In the genomic region with DNA sequence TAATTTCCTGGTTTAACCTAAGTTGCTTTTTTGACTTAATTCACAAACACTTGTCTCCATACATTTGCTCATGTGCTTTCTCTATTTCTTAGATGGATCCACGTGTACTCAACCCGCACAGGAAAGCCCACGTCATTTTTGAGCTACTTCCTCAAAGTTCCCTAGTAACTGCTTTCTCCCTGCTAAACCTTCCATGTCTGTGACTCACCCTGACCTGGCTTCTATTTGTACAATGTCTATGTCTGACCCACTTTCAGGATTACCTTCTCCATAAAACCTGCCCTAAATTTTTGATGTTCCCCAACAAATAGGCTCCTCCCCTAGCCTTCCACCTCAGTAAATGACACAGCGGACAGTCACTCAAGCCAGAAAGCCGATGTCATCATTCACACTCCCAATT, we compare ENCODE assay signal across 24 mouse cellular contexts. TPM values are rescaled to one million over a fixed set of nuclear protein-coding genes. Genes with fewer than 3 reads are reported as not detected.
A peak's percentile ranks its signal among the peaks of the same experiment; 100 is the strongest.
DNase-seq lines count a peak whose midpoint lies in the region; ATAC-seq and TF ChIP-seq lines count a peak whose summit lies in the region.
"Had no signal": no experiment of that assay in that cellular context is flagged by ENCODE, and none has a peak within 500 bp of the region (broad histone marks: within the 10 kb centered on the region; RNA-seq: fewer than 3 reads in every experiment).

No protein-coding gene starts in this region.

- TF ChIP-seq CTCF in liver, adult 2 months (IDR thresholded peaks at IDR 0.05; ENCODE audit: low read depth, low read length): no peak

- no peak overlapping the region for H3K4me3 ChIP-seq in liver, adult 2 months (ENCODE audit: insufficient read depth, low read depth, low read length)
- H3K4me3 ChIP-seq in liver, embryonic 12.5 days: no peak overlapping the region
- no peak overlapping the region for H3K4me3 ChIP-seq in midbrain, embryonic 15.5 days
- H3K4me3 ChIP-seq: embryonic facial prominence, embryonic 15.5 days; erythroblast, embryonic 14.5 days; forebrain, embryonic 10.5 days; heart, adult 2 months; heart, embryonic 15.5 days; hindbrain, embryonic 12.5 days had no signal

- 35% methylated on average over 5 of the region's 5 CpGs for WGBS in liver, adult 2 months
- 58% methylated on average over 5 of the region's 5 CpGs for WGBS in liver, embryonic 12.5 days (ENCODE audit: insufficient replicate concordance)
- 91% methylated on average over 5 of the region's 5 CpGs for WGBS in midbrain, embryonic 15.5 days

- no peak overlapping the region for H3K9ac ChIP-seq in liver, adult 2 months (ENCODE audit: low read depth, low read length)
- H3K9ac ChIP-seq in liver, embryonic 12.5 days: no peak overlapping the region
- H3K9ac ChIP-seq in midbrain, embryonic 15.5 days: no peak overlapping the region
- H3K9ac ChIP-seq: embryonic facial prominence, embryonic 15.5 days; heart, embryonic 15.5 days; hindbrain, embryonic 12.5 days had no signal

- H3K9me3 ChIP-seq in liver, embryonic 12.5 days (replicated peaks): no peaks in the 10 kb centered on the region
- no peaks in the 10 kb centered on the region for H3K9me3 ChIP-seq in midbrain, embryonic 15.5 days
- H3K9me3 ChIP-seq: embryonic facial prominence, embryonic 15.5 days; forebrain, embryonic 10.5 days; G1E; heart, embryonic 15.5 days; hindbrain, embryonic 12.5 days had no signal

- H3K79me2 ChIP-seq in liver, adult 2 months (ENCODE audit: control insufficient read depth, insufficient read depth, low read length): peaks cover 11% of the 10 kb centered on the region

- H3K27ac ChIP-seq in liver, adult 2 months (replicated peaks; ENCODE audit: insufficient read depth, low read depth, low read length): peak overlapping the region; percentile 68
- no peak overlapping the region for H3K27ac ChIP-seq in liver, embryonic 12.5 days
- no peak overlapping the region for H3K27ac ChIP-seq in midbrain, embryonic 15.5 days
- H3K27ac ChIP-seq: embryonic facial prominence, embryonic 15.5 days; forebrain, embryonic 10.5 days; heart, adult 2 months; heart, embryonic 15.5 days; hindbrain, embryonic 12.5 days; hindbrain, postnatal 0 days had no signal

- no peak overlapping the region for H3K4me2 ChIP-seq in liver, embryonic 12.5 days
- no peak overlapping the region for H3K4me2 ChIP-seq in midbrain, embryonic 15.5 days
- H3K4me2 ChIP-seq: embryonic facial prominence, embryonic 15.5 days; heart, embryonic 11.5 days; heart, embryonic 15.5 days; hindbrain, embryonic 12.5 days had no signal

- no peaks in the 10 kb centered on the region for H3K27me3 ChIP-seq in liver, adult 2 months (ENCODE audit: control insufficient read depth, insufficient read depth, low read length)
- H3K27me3 ChIP-seq in liver, embryonic 12.5 days (replicated peaks): no peaks in the 10 kb centered on the region
- H3K27me3 ChIP-seq in midbrain, embryonic 15.5 days (replicated peaks): no peaks in the 10 kb centered on the region
- H3K27me3 ChIP-seq: embryonic facial prominence, embryonic 15.5 days; heart, embryonic 15.5 days; hindbrain, embryonic 12.5 days had no signal

- peaks cover 14% of the 10 kb centered on the region for H3K36me3 ChIP-seq in liver, adult 2 months (ENCODE audit: control insufficient read depth, insufficient read depth, low read length)
- H3K36me3 ChIP-seq in liver, embryonic 12.5 days: peaks cover 58% of the 10 kb centered on the region
- peaks cover 27% of the 10 kb centered on the region for H3K36me3 ChIP-seq in midbrain, embryonic 15.5 days (replicated peaks)

- TF ChIP-seq POLR2A in liver, adult 2 months (IDR thresholded peaks at IDR 0.05; ENCODE audit: extremely low read depth, insufficient read depth, low read length): no peak

- no peak for ATAC-seq in liver, embryonic 12.5 days
- peak; percentile 80 for ATAC-seq in granulocyte monocyte progenitor cell, adult 5-6 weeks (replicated peaks; ENCODE audit: poor library complexity, severe bottlenecking)
- ATAC-seq in midbrain, embryonic 15.5 days (replicated peaks): no peak
- ATAC-seq: CD4-positive, CD25-positive, alpha-beta regulatory T cell, adult 4 months; forebrain, embryonic 14.5 days; hindbrain, postnatal 0 days had no signal

- peaks cover 32% of the 10 kb centered on the region for H3K4me1 ChIP-seq in liver, adult 2 months (ENCODE audit: control insufficient read depth, insufficient read depth, low read length)
- H3K4me1 ChIP-seq in liver, embryonic 12.5 days: peaks cover 16% of the 10 kb centered on the region; the same call in 1 of the 2 replicates
- no peaks in the 10 kb centered on the region for H3K4me1 ChIP-seq in midbrain, embryonic 15.5 days
- H3K4me1 ChIP-seq: forebrain, embryonic 10.5 days; heart, embryonic 15.5 days; hindbrain, embryonic 12.5 days had no signal

- DNase-seq in liver, adult 2 months (ENCODE audit: extremely low read depth, low read depth, low spot score): peak; percentile 68
- peak; percentile 80 for DNase-seq in 416B (ENCODE audit: low read depth)
- no peak for DNase-seq in urinary bladder, postnatal 4 days (ENCODE audit: low spot score in 2 of 2)
- DNase-seq: adrenal gland, postnatal 14 days; B cell, adult 2 months; cerebellum, adult 18-20 months; cerebellum, postnatal 10 days; embryo, embryonic 11 days; gastrocnemius, postnatal 36 days; heart, adult 2 months; heart, postnatal 14 days had no signal

RNA-seq across cellular contexts. Expression of a gene that starts 19.7 kb away (rescaled TPM):
- 4.3 and 6.8 TPM in 2 replicates for total RNA-seq in liver, adult 2 months (2014; rRNA removed)
- 9.2 and 11.5 TPM in 2 replicates for polyA plus RNA-seq in liver, adult 2 months (2012; rRNA removed)
- polyA plus RNA-seq in liver, embryonic 12.5 days (2016; fragmentation: Nextera tagmentation; extraction: Ambion mirVana): 33.2 and 34.4 TPM in 2 replicates
- total RNA-seq in granulocyte monocyte progenitor cell, adult 5-6 weeks (2014; fragmentation: Nextera tagmentation): 31.9 and 38.5 TPM in 2 replicates
- total RNA-seq in granulocyte monocyte progenitor cell, adult 5-6 weeks (2017): 35.0 and 38.3 TPM in 2 replicates
- polyA plus RNA-seq in midbrain, embryonic 15.5 days (2015; fragmentation: Nextera tagmentation; extraction: Ambion mirVana): 123 and 126 TPM in 2 replicates

RNA-seq across cellular contexts. Expression of a gene that starts 40.5 kb away (rescaled TPM):
- 0.74 and 1.7 TPM in 2 replicates for total RNA-seq in liver, adult 2 months (2014; rRNA removed)
- polyA plus RNA-seq in liver, adult 2 months (2012; rRNA removed): 0.37 and 1.0 TPM in 2 replicates
- polyA plus RNA-seq in liver, embryonic 12.5 days (2016; fragmentation: Nextera tagmentation; extraction: Ambion mirVana): 3.2 and 3.9 TPM in 2 replicates
- not detected in 2 replicates for total RNA-seq in granulocyte monocyte progenitor cell, adult 5-6 weeks (2014; fragmentation: Nextera tagmentation)
- not detected in 2 replicates for total RNA-seq in granulocyte monocyte progenitor cell, adult 5-6 weeks (2017)
- polyA plus RNA-seq in midbrain, embryonic 15.5 days (2015; fragmentation: Nextera tagmentation; extraction: Ambion mirVana): 5.5 and 6.3 TPM in 2 replicates
- polyA plus RNA-seq: G1E had no signal

RNA-seq across cellular contexts. Expression of a gene that starts 54.3 kb away (rescaled TPM):
- 0.46 and 0.54 TPM in 2 replicates for total RNA-seq in liver, adult 2 months (2014; rRNA removed)
- 0.85 and 1.1 TPM in 2 replicates for polyA plus RNA-seq in liver, adult 2 months (2012; rRNA removed)
- polyA plus RNA-seq in liver, embryonic 12.5 days (2016; fragmentation: Nextera tagmentation; extraction: Ambion mirVana): 0.50 and 0.63 TPM in 2 replicates
- 0.21 TPM in 1 of 2 replicates, not detected in the other for total RNA-seq in granulocyte monocyte progenitor cell, adult 5-6 weeks (2014; fragmentation: Nextera tagmentation)
- 0.43 TPM in 1 of 2 replicates, not detected in the other for total RNA-seq in granulocyte monocyte progenitor cell, adult 5-6 weeks (2017)
- polyA plus RNA-seq in midbrain, embryonic 15.5 days (2015; fragmentation: Nextera tagmentation; extraction: Ambion mirVana): 63.8 and 64.0 TPM in 2 replicates
- polyA plus RNA-seq: erythroblast, embryonic 14.5 days had no signal

Comparison
In these comparisons a context has a peak if more than half of its experiments do, and no peak if none do; other contexts are left out.
1. DNase-seq: peak in liver, adult 2 months (single experiment) and 416B (single experiment); none in urinary bladder, postnatal 4 days (0 of 2).
2. RNA of a gene that starts 54.3 kb away (polyA plus RNA-seq): 63.8 to 64.0 TPM in midbrain, embryonic 15.5 days; 0.85 to 1.1 TPM in liver, adult 2 months and 0.50 to 0.63 TPM in liver, embryonic 12.5 days; every median in the first group is over 10 times any median in the second.